Mouse (Mus musculus) MEL (cell line): ENCODE results near the gene Lrrc29. TPM values are rescaled to one million over a fixed set of nuclear protein-coding genes. Genes with fewer than 3 reads are reported as not detected.

ENCODE experiments used
- DNase-seq: peaks from one replicate; pipeline ENCODE4 v3.0.0; 2011; ENCODE audit warnings: low read depth, low spot score
- H3K27ac ChIP-seq: 2 replicates; pipeline ENCODE4 v1.5.1; 2012; ENCODE audit warnings: low read depth, mild to moderate bottlenecking, control low read depth, low read length, moderate library complexity; ENCODE audit not compliant: control insufficient read depth
- H3K27me3 ChIP-seq, 2 experiments: fragments of 150-350 bp in 1 of 2; sonication (generic) in 1 of 2; 2 replicates each; pipeline ENCODE4 v1.6.1; 2012; ENCODE audit warnings: low read length in 2 of 2, mild to moderate bottlenecking in 2 of 2, improper control_type of control experiment in 1 of 2, moderate library complexity in 1 of 2; ENCODE audit not compliant: insufficient read depth in 2 of 2, control insufficient read depth in 1 of 2
- H3K36me3 ChIP-seq, 2 experiments: 2 replicates each; pipeline ENCODE4 v1.6.1; 2012 to 2014; ENCODE audit warnings: low read length in 2 of 2, improper control_type of control experiment in 1 of 2, inconsistent platforms in 1 of 2, mild to moderate bottlenecking in 1 of 2; ENCODE audit not compliant: insufficient read depth in 2 of 2, control insufficient read depth in 1 of 2
- H3K4me1 ChIP-seq, 2 experiments: fragments of 150-350 bp in 1 of 2; sonication (generic) in 1 of 2; 2 replicates each; pipeline ENCODE4 v1.6.1; 2012; ENCODE audit warnings: low read length in 2 of 2, improper control_type of control experiment in 1 of 2, mild to moderate bottlenecking in 1 of 2; ENCODE audit not compliant: insufficient read depth in 2 of 2, control insufficient read depth in 1 of 2
- H3K4me3 ChIP-seq, 2 experiments: fragments of 150-350 bp in 1 of 2; sonication (generic) in 1 of 2; 2 replicates each; pipeline ENCODE4 v1.5.1; 2012; ENCODE audit warnings: low read depth in 2 of 2, low read length in 2 of 2, mild to moderate bottlenecking in 2 of 2, moderate library complexity in 2 of 2, control low read depth in 1 of 2, improper control_type of control experiment in 1 of 2; ENCODE audit not compliant: control insufficient read depth in 1 of 2, insufficient read depth in 1 of 2
- H3K79me2 ChIP-seq: 2 replicates; pipeline ENCODE4 v1.6.1; 2012; ENCODE audit warnings: mild to moderate bottlenecking, low read length, moderate library complexity; ENCODE audit not compliant: control insufficient read depth, poor library complexity, insufficient read depth
- H3K9ac ChIP-seq: 2 replicates; pipeline ENCODE4 v1.6.1; 2012; ENCODE audit warnings: low read depth, mild to moderate bottlenecking, control low read depth, low read length, moderate library complexity; ENCODE audit not compliant: control insufficient read depth, poor library complexity, severe bottlenecking
- H3K9me3 ChIP-seq: fragments of 150-350 bp; sonication (generic); replicated peaks from 2 replicates; pipeline ENCODE4 v1.6.1; 2012; ENCODE audit warnings: mild to moderate bottlenecking, low read length, improper control_type of control experiment, moderate library complexity; ENCODE audit not compliant: insufficient read depth
- CHD1 ChIP-seq: IDR thresholded peaks from 2 replicates; pipeline ENCODE4 v1.6.1; 2012; ENCODE audit warnings: low read depth, mild to moderate bottlenecking, inconsistent platforms, low read length, improper control_type of control experiment
- CHD2 ChIP-seq: IDR thresholded peaks from 2 replicates; pipeline ENCODE4 v1.6.1; 2011; ENCODE audit warnings: low read length, improper control_type of control experiment
- CTCF ChIP-seq, 3 experiments: IDR thresholded peaks in 2 of 3; conservative IDR thresholded peaks in 1 of 3; 2 replicates each; pipeline ENCODE4 v1.5.1; 2011 to 2012; ENCODE audit warnings: low read length in 3 of 3, low read depth in 2 of 3, mild to moderate bottlenecking in 2 of 3, improper control_type of control experiment in 1 of 3, inconsistent platforms in 1 of 3, mixed read lengths in 1 of 3, moderate library complexity in 1 of 3; ENCODE audit not compliant: control insufficient read depth in 1 of 3, insufficient read depth in 1 of 3, poor library complexity in 1 of 3, severe bottlenecking in 1 of 3
- KAT2A ChIP-seq: conservative IDR thresholded peaks from 2 replicates; pipeline ENCODE4 v1.6.1; 2012; ENCODE audit warnings: low read depth, low read length, improper control_type of control experiment, inconsistent platforms
- MAFK ChIP-seq: IDR thresholded peaks from 2 replicates; pipeline ENCODE4 v1.6.1; 2011; ENCODE audit warnings: low read depth, mild to moderate bottlenecking, low read length, improper control_type of control experiment, borderline replicate concordance
- MAX ChIP-seq: IDR thresholded peaks from 2 replicates; pipeline ENCODE4 v1.6.1; 2011; ENCODE audit warnings: low read length, improper control_type of control experiment
- MEF2A ChIP-seq: IDR thresholded peaks from 2 replicates; pipeline ENCODE4 v1.6.1; 2014; ENCODE audit warnings: low read depth, mild to moderate bottlenecking, inconsistent platforms, low read length, improper control_type of control experiment; ENCODE audit not compliant: poor library complexity, insufficient replicate concordance, severe bottlenecking; ENCODE audit errors: extremely low read depth
- NELFE ChIP-seq: IDR thresholded peaks from 2 replicates; pipeline ENCODE4 v1.6.1; 2011; ENCODE audit warnings: low read depth, low read length, improper control_type of control experiment
- NRF1 ChIP-seq: IDR thresholded peaks from 2 replicates; pipeline ENCODE4 v1.6.1; 2014; ENCODE audit warnings: low read depth, mild to moderate bottlenecking, inconsistent platforms, low read length, improper control_type of control experiment, moderate library complexity; ENCODE audit not compliant: poor library complexity, insufficient read depth, severe bottlenecking
- POLR2AphosphoS2 ChIP-seq: IDR thresholded peaks from 2 replicates; pipeline ENCODE4 v1.6.1; 2011; ENCODE audit warnings: low read length, improper control_type of control experiment
- RCOR1 ChIP-seq: IDR thresholded peaks from 2 replicates; pipeline ENCODE4 v1.6.1; 2012; ENCODE audit warnings: low read depth, mild to moderate bottlenecking, inconsistent platforms, low read length, improper control_type of control experiment
- SIN3A ChIP-seq: IDR thresholded peaks from 2 replicates; pipeline ENCODE4 v1.6.1; 2012; ENCODE audit warnings: low read length, improper control_type of control experiment, inconsistent platforms
- TBP ChIP-seq: IDR thresholded peaks from 2 replicates; pipeline ENCODE4 v1.8.0; 2011; ENCODE audit warnings: low read depth, low read length, improper control_type of control experiment
- TCF12 ChIP-seq: IDR thresholded peaks from 2 replicates; pipeline ENCODE4 v1.6.1; 2014; ENCODE audit warnings: low read depth, mild to moderate bottlenecking, inconsistent platforms, low read length, improper control_type of control experiment, moderate library complexity
- UBTF ChIP-seq: IDR thresholded peaks from 2 replicates; pipeline ENCODE4 v1.6.1; 2012; ENCODE audit warnings: low read depth, mild to moderate bottlenecking, inconsistent platforms, low read length, improper control_type of control experiment, moderate library complexity, borderline replicate concordance; ENCODE audit not compliant: insufficient read depth
- USF2 ChIP-seq, 2 experiments: IDR thresholded peaks; 2 replicates each; pipeline ENCODE4 v1.6.1; 2011 to 2012; ENCODE audit warnings: improper control_type of control experiment in 2 of 2, low read length in 2 of 2, borderline replicate concordance in 1 of 2, inconsistent platforms in 1 of 2, low read depth in 1 of 2, mild to moderate bottlenecking in 1 of 2; ENCODE audit not compliant: insufficient read depth in 1 of 2
- polyA plus RNA-seq, 2 experiments: library from polyadenylated mRNA; stranded (reverse) in 1 of 2; unstranded in 1 of 2; fragments of >175 nt in 1 of 2; fragments of >200 nt in 1 of 2; gene quantifications; 2 replicates each; pipeline versions ENCODE4 v1.2.1 to v1.2.4; 2012; ENCODE audit warnings: low replicate concordance in 2 of 2, low read depth in 1 of 2; ENCODE audit not compliant: insufficient read length in 2 of 2, insufficient read depth in 1 of 2, missing spikeins in 1 of 2
- total RNA-seq: library from RNA; depleted of rRNA; stranded (reverse); fragments of 300-350 nt; gene quantifications from 2 replicates; pipeline ENCODE4 v1.2.3, GENCODE M21; 2012

The Lrrc29 gene
- total and polyA plus RNA-seq, 3 experiments: 2.6 to 6.1 TPM; not detected in 1

- TF ChIP-seq NELFE: peak; percentile 57; the same call in 1 of the 2 replicates
- TF ChIP-seq POLR2AphosphoS2: no peak; the same call in 1 of the 2 replicates
- TF ChIP-seq MAFK: no peak
- no peak for TF ChIP-seq USF2 (IDR thresholded peaks at IDR 0.05; ENCODE audit: borderline replicate concordance in 1 of 2, insufficient read depth in 1 of 2, low read depth in 1 of 2, low read length in 2 of 2)
- TF ChIP-seq, all 39 proteins: peak for 12
These were observed 21.5 kb upstream of the Lrrc29 start, which contains the start of gene Fhod1 (continued) for GRCm38 (mm10) chr8:105347428-105348221.

- no peak for DNase-seq
- Histone ChIP-seq H3K9ac (peak overlapping the region; percentile 74), H3K27me3 (peaks cover 5 to 11% of the 10 kb centered on the region in 2 experiments; a peak in 3 of 4 replicates), H3K9me3 (no peaks in the 10 kb centered on the region), H3K4me3 (peak overlapping the region; percentile 86 to 93), H3K27ac (no peak overlapping the region), H3K36me3 (peaks cover 0 to 25% of the 10 kb centered on the region in 2 experiments; a peak in 2 of 4 replicates), H3K79me2 (peaks cover 4% of the 10 kb centered on the region; the same call in 1 of the 2 replicates), H3K4me1 (peaks cover 11 to 41% of the 10 kb centered on the region in 2 experiments)
- no peak for TF ChIP-seq TBP
- TF ChIP-seq KAT2A: no peak
- TF ChIP-seq SIN3A: no peak; the same call in 1 of the 2 replicates
- TF ChIP-seq NRF1: no peak
- TF ChIP-seq RCOR1: no peak
- no peak for TF ChIP-seq TCF12
- TF ChIP-seq MEF2A: no peak
- TF ChIP-seq CTCF (IDR thresholded peaks at IDR 0.05 in 2 of 3, conservative IDR thresholded peaks at IDR 0.05 in 1 of 3; ENCODE audit: control insufficient read depth in 1 of 3, insufficient read depth in 1 of 3, low read depth in 2 of 3, low read length in 3 of 3, poor library complexity in 1 of 3, severe bottlenecking in 1 of 3): no peak
- TF ChIP-seq UBTF: no peak
- no peak for TF ChIP-seq MAX
- TF ChIP-seq CHD1: no peak
- TF ChIP-seq CHD2: no peak
These were observed 20.7 kb upstream of the Lrrc29 start for GRCm38 (mm10) chr8:105346611-105347427.
